Mouse (Mus musculus) myocyte (in vitro differentiated cells): ENCODE measurements around the gene Saysd1. TPM values are rescaled to one million over a fixed set of nuclear protein-coding genes. Genes with fewer than 3 reads are reported as not detected.

Experiments
- H3K27me3 ChIP-seq: one replicate; pipeline ENCODE4 v1.6.1; 2011; ENCODE audit not compliant: control insufficient read depth, insufficient read depth, insufficient read length
- H3K36me3 ChIP-seq: one replicate; pipeline ENCODE4 v1.6.1; 2011; ENCODE audit not compliant: control insufficient read depth, insufficient read depth
- H3K4me2 ChIP-seq: one replicate; pipeline ENCODE4 v1.6.1; 2011; ENCODE audit warnings: low read depth, control low read depth
- H3K4me3 ChIP-seq: one replicate; pipeline ENCODE4 v1.5.1; 2011; ENCODE audit warnings: mild to moderate bottlenecking, control low read depth, moderate library complexity
- H3K79me2 ChIP-seq: one replicate; pipeline ENCODE4 v1.6.1; 2011; ENCODE audit not compliant: control insufficient read depth, insufficient read depth
- H3ac ChIP-seq: one replicate; pipeline ENCODE4 v1.6.1; 2011; ENCODE audit not compliant: control insufficient read depth, insufficient read length
- CEBPB ChIP-seq: IDR thresholded peaks from 2 replicates; pipeline ENCODE4 v1.6.1; 2011; ENCODE audit warnings: mild to moderate bottlenecking, moderate library complexity; ENCODE audit not compliant: poor library complexity, insufficient read depth, severe bottlenecking
- E2F4 ChIP-seq: IDR thresholded peaks from one replicate; pipeline ENCODE4 v1.6.1; 2011; ENCODE audit warnings: mild to moderate bottlenecking, control low read depth, moderate library complexity; ENCODE audit not compliant: insufficient read depth
- MAX ChIP-seq: IDR thresholded peaks from one replicate; pipeline ENCODE4 v1.6.1; 2011; ENCODE audit warnings: low read depth, mild to moderate bottlenecking, control low read depth
- MYOD1 ChIP-seq, 3 experiments: IDR thresholded peaks; one replicate each; pipeline ENCODE4 v1.6.1; 2011; ENCODE audit warnings: control low read depth in 2 of 3, low read depth in 2 of 3, mild to moderate bottlenecking in 2 of 3, moderate library complexity in 1 of 3; ENCODE audit not compliant: insufficient read length in 2 of 3, control insufficient read depth in 1 of 3
- MYOG ChIP-seq, 3 experiments: IDR thresholded peaks; one replicate each; pipeline ENCODE4 v1.6.1; 2011; ENCODE audit warnings: control low read depth in 2 of 3, low read depth in 2 of 3, mild to moderate bottlenecking in 2 of 3; ENCODE audit not compliant: insufficient read length in 2 of 3, control insufficient read depth in 1 of 3, insufficient read depth in 1 of 3
- POLR2A ChIP-seq: IDR thresholded peaks from one replicate; pipeline ENCODE4 v1.6.1; 2011; ENCODE audit warnings: low read depth, mild to moderate bottlenecking, control low read depth, moderate library complexity; ENCODE audit not compliant: insufficient read length
- POLR2AphosphoS2 ChIP-seq: IDR thresholded peaks from one replicate; pipeline ENCODE4 v1.6.1; 2011; ENCODE audit warnings: low read depth, control low read depth; ENCODE audit not compliant: insufficient read length
- REST ChIP-seq: IDR thresholded peaks from one replicate; pipeline ENCODE4 v1.6.1; 2011; ENCODE audit warnings: mild to moderate bottlenecking, control low read depth, moderate library complexity; ENCODE audit not compliant: insufficient read depth, insufficient read length
- SRF ChIP-seq: IDR thresholded peaks from one replicate; pipeline ENCODE4 v1.6.1; 2011; ENCODE audit warnings: low read depth; ENCODE audit not compliant: control insufficient read depth, insufficient read length
- TCF12 ChIP-seq: IDR thresholded peaks from one replicate; pipeline ENCODE4 v1.6.1; 2011; ENCODE audit warnings: mild to moderate bottlenecking, control low read depth; ENCODE audit not compliant: poor library complexity, insufficient read depth, severe bottlenecking
- TCF3 ChIP-seq: IDR thresholded peaks from one replicate; pipeline ENCODE4 v1.6.1; 2011; ENCODE audit warnings: low read depth, control low read depth; ENCODE audit not compliant: insufficient read length
- USF1 ChIP-seq: IDR thresholded peaks from one replicate; pipeline ENCODE4 v1.6.1; 2011; ENCODE audit warnings: low read depth, mild to moderate bottlenecking, control low read depth, moderate library complexity
- polyA plus RNA-seq: library from polyadenylated mRNA; unstranded; fragments of >200 nt; fragmentation: generic; extraction: Trizol; gene quantifications from one replicate; pipeline ENCODE4 v1.2.1, GENCODE M21; 2012; ENCODE audit warnings: missing spikeins

Gene Saysd1
- polyA plus RNA-seq, 1 experiment: 10.5 TPM

DNA sequence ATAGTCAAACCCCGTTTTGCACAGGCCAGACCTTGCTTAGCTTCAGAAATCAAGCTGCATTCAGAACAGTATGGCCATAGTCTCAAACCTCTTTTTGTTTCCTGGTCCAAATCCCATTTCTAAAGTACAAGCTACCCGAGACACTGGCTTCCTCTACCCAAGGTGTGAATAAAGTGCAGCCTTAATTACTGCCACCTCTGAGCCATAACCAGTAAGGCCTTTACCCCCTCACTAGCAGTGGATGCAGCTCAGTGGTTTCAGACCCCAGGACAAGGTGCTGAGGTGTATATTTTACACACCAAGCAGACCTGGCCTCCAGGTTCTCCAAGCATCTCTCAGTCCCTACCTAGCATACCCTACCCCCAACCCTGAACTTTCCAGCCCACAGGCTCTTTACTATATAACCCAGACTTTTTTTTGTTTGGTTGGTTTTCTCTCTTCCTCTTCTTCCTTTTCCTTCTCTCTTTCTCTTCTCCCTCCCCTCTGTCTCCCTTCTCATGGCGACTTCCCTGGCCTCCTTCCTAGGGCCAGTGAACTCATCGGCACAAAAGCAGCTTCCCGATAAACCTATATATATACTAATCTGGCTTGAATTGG lies 56.3 kb downstream of the Saysd1 start:
- peak overlapping the region; percentile 31 for H3ac ChIP-seq
- TF ChIP-seq MAX (no peak), USF1 (no peak), E2F4 (no peak), POLR2AphosphoS2 (no peak), TCF3 (no peak), REST (no peak), CEBPB (no peak), TCF12 (no peak), POLR2A (no peak), MYOG (IDR thresholded peaks at IDR 0.05; ENCODE audit: control insufficient read depth in 1 of 3, insufficient read depth in 1 of 3, insufficient read length in 2 of 3, low read depth in 2 of 3) (no peak), MYOD1 (IDR thresholded peaks at IDR 0.05; ENCODE audit: control insufficient read depth in 1 of 3, insufficient read length in 2 of 3, low read depth in 2 of 3) (no peak), SRF (no peak)
- no peaks in the 10 kb centered on the region for H3K36me3 ChIP-seq
- peak overlapping the region; percentile 99 for H3K4me2 ChIP-seq
- no peaks in the 10 kb centered on the region for H3K27me3 ChIP-seq
- no peaks in the 10 kb centered on the region for H3K79me2 ChIP-seq
- peak overlapping the region; percentile 54 for H3K4me3 ChIP-seq

DNA sequence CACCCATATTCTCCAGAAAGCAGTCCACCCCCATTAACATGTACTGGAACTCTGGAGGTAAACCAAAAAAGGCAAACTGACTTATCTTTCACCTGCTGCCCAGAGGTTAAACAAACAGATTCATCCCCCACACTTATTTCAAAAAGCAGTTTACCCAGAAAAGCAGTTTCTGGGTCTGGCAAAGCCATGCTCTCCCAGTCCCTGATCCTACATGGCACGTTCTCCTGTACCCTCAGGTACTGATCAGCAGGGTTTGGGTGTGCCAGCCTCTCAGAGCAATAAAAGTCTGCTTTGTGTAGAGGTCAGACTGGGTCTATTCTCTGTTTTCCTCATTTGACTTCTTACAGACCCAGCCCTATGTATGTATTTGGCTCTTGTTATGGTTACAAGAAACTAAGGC lies 57.2 kb downstream of the Saysd1 start:
- Histone ChIP-seq H3K36me3 (no peaks in the 10 kb centered on the region), H3K4me3 (peak overlapping the region; percentile 54), H3K79me2 (no peaks in the 10 kb centered on the region), H3K4me2 (peak overlapping the region; percentile 99), H3K27me3 (no peaks in the 10 kb centered on the region), H3ac (no peak overlapping the region)
- no peak for TF ChIP-seq REST
- no peak for TF ChIP-seq TCF3
- TF ChIP-seq SRF: no peak
- no peak for TF ChIP-seq TCF12
- no peak for TF ChIP-seq E2F4
- no peak for TF ChIP-seq MYOG (IDR thresholded peaks at IDR 0.05; ENCODE audit: control insufficient read depth in 1 of 3, insufficient read depth in 1 of 3, insufficient read length in 2 of 3, low read depth in 2 of 3)
- no peak for TF ChIP-seq USF1
- no peak for TF ChIP-seq POLR2AphosphoS2
- no peak for TF ChIP-seq MYOD1 (IDR thresholded peaks at IDR 0.05; ENCODE audit: control insufficient read depth in 1 of 3, insufficient read length in 2 of 3, low read depth in 2 of 3)
- TF ChIP-seq POLR2A: no peak

DNA sequence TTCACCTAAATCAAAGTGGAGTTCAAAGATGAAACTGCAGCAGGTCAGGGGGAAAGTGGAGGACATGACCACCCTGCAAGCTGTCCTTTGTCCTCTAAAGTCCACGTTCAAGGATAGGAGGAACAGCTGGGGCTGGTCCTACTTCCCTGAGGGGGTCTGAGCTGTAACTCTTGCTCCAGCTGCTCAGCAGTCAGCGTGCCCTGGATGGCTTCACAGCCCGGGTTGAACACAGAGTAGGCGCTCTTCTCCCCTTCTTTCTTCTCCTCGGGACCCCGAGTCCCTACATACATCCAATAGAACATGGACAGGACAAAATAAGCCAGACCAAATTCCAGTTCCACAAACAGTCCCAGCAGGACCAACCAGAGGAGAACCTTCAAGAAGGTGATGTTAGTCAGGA lies 61.2 kb downstream of the Saysd1 start:
- Histone ChIP-seq H3K79me2 (no peaks in the 10 kb centered on the region), H3K4me2 (no peak overlapping the region), H3K36me3 (no peaks in the 10 kb centered on the region), H3K4me3 (no peak overlapping the region), H3ac (no peak overlapping the region), H3K27me3 (no peaks in the 10 kb centered on the region)
- no peak for TF ChIP-seq USF1
- no peak for TF ChIP-seq MYOD1 (IDR thresholded peaks at IDR 0.05; ENCODE audit: control insufficient read depth in 1 of 3, insufficient read length in 2 of 3, low read depth in 2 of 3)
- TF ChIP-seq MAX: no peak
- no peak for TF ChIP-seq POLR2AphosphoS2
- TF ChIP-seq TCF3: no peak
- TF ChIP-seq MYOG (IDR thresholded peaks at IDR 0.05; ENCODE audit: control insufficient read depth in 1 of 3, insufficient read depth in 1 of 3, insufficient read length in 2 of 3, low read depth in 2 of 3): peak in 1 of 3 experiments; percentile 35

DNA sequence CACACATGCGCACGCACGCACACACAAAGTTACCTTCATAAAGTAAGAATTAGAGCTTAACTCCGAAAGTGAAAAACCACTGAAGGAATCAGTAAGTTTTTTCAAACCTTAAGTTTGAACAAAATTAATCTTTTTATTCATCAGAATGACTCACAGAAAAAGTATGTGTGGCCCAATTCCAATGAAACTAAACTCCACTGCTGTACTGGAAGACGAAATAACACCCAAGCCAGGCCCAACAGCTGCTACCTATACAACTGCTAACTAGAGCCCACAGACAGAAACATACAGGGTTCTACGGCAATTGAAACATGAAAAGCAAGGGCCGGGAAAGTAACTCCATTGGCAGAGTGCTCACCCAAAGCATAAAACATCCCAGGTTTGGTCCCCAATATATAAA lies 62.8 kb downstream of the Saysd1 start:
- H3K27me3 ChIP-seq: no peaks in the 10 kb centered on the region
- no peak overlapping the region for H3ac ChIP-seq
- TF ChIP-seq MAX (no peak), MYOD1 (IDR thresholded peaks at IDR 0.05; ENCODE audit: control insufficient read depth in 1 of 3, insufficient read length in 2 of 3, low read depth in 2 of 3) (peak; percentile 62 to 74 (median 64)), TCF3 (no peak), TCF12 (peak; percentile 52), MYOG (IDR thresholded peaks at IDR 0.05; ENCODE audit: control insufficient read depth in 1 of 3, insufficient read depth in 1 of 3, insufficient read length in 2 of 3, low read depth in 2 of 3) (peak in 2 of 3 experiments; percentile 23 to 73), POLR2A (no peak)
- H3K36me3 ChIP-seq: no peaks in the 10 kb centered on the region
- no peaks in the 10 kb centered on the region for H3K79me2 ChIP-seq
- H3K4me3 ChIP-seq: no peak overlapping the region
- H3K4me2 ChIP-seq: peak overlapping the region; percentile 44

DNA sequence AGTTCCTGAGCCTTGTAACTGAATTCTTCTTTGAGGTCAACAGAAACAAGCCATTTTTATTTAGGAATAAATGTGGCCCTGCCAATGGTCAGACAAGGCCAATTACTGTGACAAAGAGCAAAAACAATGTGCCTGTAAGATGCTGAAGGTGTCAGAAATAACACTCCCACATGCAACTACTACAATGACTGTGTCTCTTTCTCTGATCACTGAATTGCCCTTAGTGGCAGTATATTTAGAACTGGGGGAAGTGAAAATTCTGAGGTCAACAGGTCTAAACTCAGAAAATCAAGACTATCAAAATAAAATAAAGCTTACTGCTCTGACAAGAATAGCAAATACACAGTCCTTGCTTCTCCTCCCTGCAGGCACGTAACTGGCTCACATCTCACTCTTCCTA lies 63.6 kb downstream of the Saysd1 start:
- no peaks in the 10 kb centered on the region for H3K27me3 ChIP-seq
- TF ChIP-seq USF1 (no peak), E2F4 (no peak), CEBPB (no peak), REST (no peak), MAX (no peak), TCF3 (no peak), MYOG (IDR thresholded peaks at IDR 0.05; ENCODE audit: control insufficient read depth in 1 of 3, insufficient read depth in 1 of 3, insufficient read length in 2 of 3, low read depth in 2 of 3) (no peak), POLR2AphosphoS2 (no peak), MYOD1 (IDR thresholded peaks at IDR 0.05; ENCODE audit: control insufficient read depth in 1 of 3, insufficient read length in 2 of 3, low read depth in 2 of 3) (no peak), TCF12 (no peak), SRF (no peak), POLR2A (no peak)
- H3ac ChIP-seq: no peak overlapping the region
- no peak overlapping the region for H3K4me2 ChIP-seq
- no peaks in the 10 kb centered on the region for H3K36me3 ChIP-seq
- no peak overlapping the region for H3K4me3 ChIP-seq
- H3K79me2 ChIP-seq: no peaks in the 10 kb centered on the region
